Mouse (Mus musculus) bone marrow macrophage, adult 2 months (primary cell): ENCODE measurements around the gene Klk9.

Source experiments
- CTCF ChIP-seq: IDR thresholded peaks from 2 replicates; pipeline ENCODE4 v1.5.1; 2012; ENCODE audit warnings: low read depth, mild to moderate bottlenecking, low read length, moderate library complexity
- POLR2A ChIP-seq: IDR thresholded peaks from 2 replicates; pipeline ENCODE4 v1.6.1; 2012; ENCODE audit warnings: mild to moderate bottlenecking, low read depth, low read length, borderline replicate concordance

GRCm38 (mm10) chr7:43789295-43789694, 2.4 kb upstream of the Klk9 start:
- TF ChIP-seq CTCF: no peak
- no peak for TF ChIP-seq POLR2A
